In the genomic region with DNA sequence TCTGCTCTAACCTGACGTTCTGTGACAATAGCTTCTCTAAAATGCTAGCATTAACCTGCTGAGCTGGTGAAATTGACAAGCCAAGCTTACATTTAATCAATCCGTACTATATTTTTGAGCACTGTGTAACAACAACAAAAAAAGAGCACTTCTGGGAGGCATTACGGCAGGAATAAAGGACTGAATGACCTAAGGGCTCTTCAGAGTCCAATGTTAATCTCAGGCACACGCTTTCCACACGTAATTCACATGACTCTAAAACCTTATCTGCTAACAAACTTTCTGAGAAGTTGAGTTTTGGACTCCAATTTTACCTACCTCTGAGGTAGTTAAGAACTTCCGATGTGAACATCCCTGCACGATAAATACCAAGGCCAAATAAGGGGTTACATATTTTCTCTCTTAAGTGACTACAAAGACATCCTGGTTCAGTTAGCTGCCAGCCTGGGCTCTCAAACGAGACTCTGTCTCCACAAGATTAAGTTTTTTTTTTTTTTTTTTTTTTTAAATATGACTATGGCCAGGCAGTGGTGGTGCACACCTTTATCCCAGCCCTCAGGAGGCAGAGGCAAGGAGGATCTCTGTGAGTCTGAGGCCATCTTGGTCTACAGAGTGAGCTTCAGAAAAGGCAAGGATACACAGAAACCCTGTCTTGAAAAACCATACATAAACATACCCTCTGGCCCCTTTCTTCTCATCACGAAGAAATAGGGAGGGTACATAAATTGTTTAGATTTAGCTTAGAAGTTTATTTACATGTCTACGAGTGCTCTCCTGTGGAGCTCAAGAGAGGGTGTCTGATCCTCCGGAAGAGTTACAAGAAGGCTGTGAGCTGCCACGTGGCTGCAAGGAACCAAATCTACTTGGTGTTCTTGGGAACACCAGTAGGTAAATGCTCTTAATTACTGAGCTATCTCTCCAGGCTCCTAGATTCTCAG, we compare ENCODE assay signal across 8 mouse cellular contexts. TPM values are rescaled to one million over a fixed set of nuclear protein-coding genes. Genes with fewer than 3 reads are reported as not detected.
DNase-seq lines count a peak whose midpoint lies in the region; ATAC-seq lines count a peak whose summit lies in the region.

No protein-coding gene starts in this region.

- no peaks in the 10 kb centered on the region for H3K9me3 ChIP-seq in kidney, embryonic 15.5 days (replicated peaks)
- no peaks in the 10 kb centered on the region for H3K9me3 ChIP-seq in forebrain, embryonic 14.5 days (replicated peaks; ENCODE audit: control insufficient read depth, low read length)
- no peaks in the 10 kb centered on the region for H3K9me3 ChIP-seq in liver, embryonic 15.5 days (replicated peaks)

- peak overlapping the region; percentile 78 for H3K4me2 ChIP-seq in kidney, embryonic 15.5 days
- H3K4me2 ChIP-seq in forebrain, embryonic 14.5 days (ENCODE audit: low read length): peak overlapping the region; percentile 87
- peak overlapping the region; percentile 81 for H3K4me2 ChIP-seq in liver, embryonic 15.5 days

- peak overlapping the region; percentile 85 for H3K9ac ChIP-seq in kidney, embryonic 15.5 days
- H3K9ac ChIP-seq in forebrain, embryonic 14.5 days (ENCODE audit: low read length): peak overlapping the region; percentile 80
- peak overlapping the region; percentile 89 for H3K9ac ChIP-seq in liver, embryonic 15.5 days

- peaks cover 24% of the 10 kb centered on the region for H3K4me1 ChIP-seq in kidney, embryonic 15.5 days
- H3K4me1 ChIP-seq in forebrain, embryonic 14.5 days (ENCODE audit: control insufficient read depth, insufficient read depth, low read length): peaks cover 19% of the 10 kb centered on the region
- peaks cover 32% of the 10 kb centered on the region for H3K4me1 ChIP-seq in liver, embryonic 15.5 days (replicated peaks)

- no peaks in the 10 kb centered on the region for H3K27me3 ChIP-seq in kidney, embryonic 15.5 days
- H3K27me3 ChIP-seq in forebrain, embryonic 14.5 days (replicated peaks; ENCODE audit: control insufficient read depth, insufficient read depth, low read length): no peaks in the 10 kb centered on the region
- no peaks in the 10 kb centered on the region for H3K27me3 ChIP-seq in liver, embryonic 15.5 days

- ATAC-seq in kidney, embryonic 15.5 days (replicated peaks; ENCODE audit: low FRiP score): no peak
- ATAC-seq in forebrain, embryonic 14.5 days: no peak
- no peak for ATAC-seq in liver, embryonic 15.5 days (ENCODE audit: insufficient read depth)

- WGBS in kidney, embryonic 15.5 days: 19% methylated on average over 12 of the region's 12 CpGs
- 29% methylated on average over 12 of the region's 12 CpGs for WGBS in forebrain, embryonic 14.5 days
- 10% methylated on average over 12 of the region's 12 CpGs for WGBS in liver, embryonic 15.5 days (ENCODE audit: insufficient replicate concordance)

- H3K4me3 ChIP-seq in kidney, embryonic 15.5 days (replicated peaks): peak overlapping the region; percentile 73
- H3K4me3 ChIP-seq in forebrain, embryonic 14.5 days (ENCODE audit: low read depth, low read length): peak overlapping the region; percentile 81
- peak overlapping the region; percentile 98 for H3K4me3 ChIP-seq in liver, embryonic 15.5 days (replicated peaks)

- peaks cover 47% of the 10 kb centered on the region for H3K36me3 ChIP-seq in kidney, embryonic 15.5 days
- H3K36me3 ChIP-seq in forebrain, embryonic 14.5 days (ENCODE audit: control insufficient read depth, insufficient read depth, low read length): peaks cover 49% of the 10 kb centered on the region
- H3K36me3 ChIP-seq in liver, embryonic 15.5 days (replicated peaks): peaks cover 51% of the 10 kb centered on the region

- DNase-seq in kidney, adult 9 months: no peak
- DNase-seq in MEL-GATA-1-ER (ENCODE audit: extremely low read depth, low read depth): peak; percentile 25
- DNase-seq in forebrain, embryonic 14.5 days (ENCODE audit: low spot score): peak; percentile 16
- no peak for DNase-seq in right cerebral cortex, adult 2 months (ENCODE audit: low spot score in 2 of 2)
- no peak for DNase-seq in right cerebral cortex, postnatal 36 days (ENCODE audit: low spot score in 2 of 2)
- DNase-seq in layer of hippocampus, adult 11-12 months (ENCODE audit: low spot score): no peak

- H3K27ac ChIP-seq in kidney, embryonic 15.5 days: peak overlapping the region; percentile 56
- H3K27ac ChIP-seq in forebrain, embryonic 14.5 days (ENCODE audit: low read depth, low read length): no peak overlapping the region
- H3K27ac ChIP-seq in liver, embryonic 15.5 days (replicated peaks): peak overlapping the region; percentile 80; the same call in 1 of the 2 replicates

RNA-seq across cellular contexts. Expression of gene Slirp, which starts 1.2 kb away (rescaled TPM):
- polyA plus RNA-seq in kidney, embryonic 15.5 days (2015; fragmentation: Nextera tagmentation; extraction: Ambion mirVana): 310 and 326 TPM in 2 replicates
- polyA plus RNA-seq in forebrain, embryonic 14.5 days (2014; fragmentation: Nextera tagmentation; extraction: Ambion mirVana): 229 and 292 TPM in 2 replicates
- polyA plus RNA-seq in liver, embryonic 15.5 days (2015; fragmentation: Nextera tagmentation; extraction: Ambion mirVana): 130 and 158 TPM in 2 replicates

RNA-seq across cellular contexts. Expression of gene Alkbh1, which starts 1.4 kb away (rescaled TPM):
- polyA plus RNA-seq in kidney, embryonic 15.5 days (2015; fragmentation: Nextera tagmentation; extraction: Ambion mirVana): 61.9 and 64.6 TPM in 2 replicates
- 25.8 and 25.9 TPM in 2 replicates for polyA plus RNA-seq in forebrain, embryonic 14.5 days (2014; fragmentation: Nextera tagmentation; extraction: Ambion mirVana)
- 16.7 and 19.9 TPM in 2 replicates for polyA plus RNA-seq in liver, embryonic 15.5 days (2015; fragmentation: Nextera tagmentation; extraction: Ambion mirVana)

RNA-seq across cellular contexts. Expression of gene Snw1, which starts 29.6 kb away (rescaled TPM):
- 135 and 136 TPM in 2 replicates for polyA plus RNA-seq in kidney, embryonic 15.5 days (2015; fragmentation: Nextera tagmentation; extraction: Ambion mirVana)
- 138 and 145 TPM in 2 replicates for polyA plus RNA-seq in forebrain, embryonic 14.5 days (2014; fragmentation: Nextera tagmentation; extraction: Ambion mirVana)
- polyA plus RNA-seq in liver, embryonic 15.5 days (2015; fragmentation: Nextera tagmentation; extraction: Ambion mirVana): 46.4 and 48.1 TPM in 2 replicates

RNA-seq across cellular contexts. Expression of gene Gm5788, which starts 52.1 kb away (rescaled TPM):
- polyA plus RNA-seq in kidney, embryonic 15.5 days (2015; fragmentation: Nextera tagmentation; extraction: Ambion mirVana): not detected in 2 replicates
- not detected in 2 replicates for polyA plus RNA-seq in forebrain, embryonic 14.5 days (2014; fragmentation: Nextera tagmentation; extraction: Ambion mirVana)
- polyA plus RNA-seq in liver, embryonic 15.5 days (2015; fragmentation: Nextera tagmentation; extraction: Ambion mirVana): not detected in 2 replicates

RNA-seq across cellular contexts. Expression of gene Sptlc2, which starts 54.3 kb away (rescaled TPM):
- 75.4 and 78.5 TPM in 2 replicates for polyA plus RNA-seq in kidney, embryonic 15.5 days (2015; fragmentation: Nextera tagmentation; extraction: Ambion mirVana)
- 51.8 and 65.8 TPM in 2 replicates for polyA plus RNA-seq in forebrain, embryonic 14.5 days (2014; fragmentation: Nextera tagmentation; extraction: Ambion mirVana)
- polyA plus RNA-seq in liver, embryonic 15.5 days (2015; fragmentation: Nextera tagmentation; extraction: Ambion mirVana): 25.9 and 28.6 TPM in 2 replicates

Comparison
In these comparisons a context has a peak if more than half of its experiments do, and no peak if none do; other contexts are left out.
1. DNase-seq: peak in MEL-GATA-1-ER (single experiment) and forebrain, embryonic 14.5 days (single experiment); none in kidney, adult 9 months (single experiment), right cerebral cortex, adult 2 months (0 of 2), right cerebral cortex, postnatal 36 days (0 of 2) and layer of hippocampus, adult 11-12 months (single experiment).
2. Peak in every context shown above with its lines, with median percentiles within 50 percentile points of each other: H3K4me2 ChIP-seq, H3K4me3 ChIP-seq and H3K9ac ChIP-seq.